Mouse (Mus musculus): ENCODE results near the gene Prrc2b. TPM values are rescaled to one million over a fixed set of nuclear protein-coding genes. Genes with fewer than 3 reads are reported as not detected.

The Prrc2b gene
- total RNA-seq (2021): 100 to 1,000 TPM; 248 to 275 TPM

DNA sequence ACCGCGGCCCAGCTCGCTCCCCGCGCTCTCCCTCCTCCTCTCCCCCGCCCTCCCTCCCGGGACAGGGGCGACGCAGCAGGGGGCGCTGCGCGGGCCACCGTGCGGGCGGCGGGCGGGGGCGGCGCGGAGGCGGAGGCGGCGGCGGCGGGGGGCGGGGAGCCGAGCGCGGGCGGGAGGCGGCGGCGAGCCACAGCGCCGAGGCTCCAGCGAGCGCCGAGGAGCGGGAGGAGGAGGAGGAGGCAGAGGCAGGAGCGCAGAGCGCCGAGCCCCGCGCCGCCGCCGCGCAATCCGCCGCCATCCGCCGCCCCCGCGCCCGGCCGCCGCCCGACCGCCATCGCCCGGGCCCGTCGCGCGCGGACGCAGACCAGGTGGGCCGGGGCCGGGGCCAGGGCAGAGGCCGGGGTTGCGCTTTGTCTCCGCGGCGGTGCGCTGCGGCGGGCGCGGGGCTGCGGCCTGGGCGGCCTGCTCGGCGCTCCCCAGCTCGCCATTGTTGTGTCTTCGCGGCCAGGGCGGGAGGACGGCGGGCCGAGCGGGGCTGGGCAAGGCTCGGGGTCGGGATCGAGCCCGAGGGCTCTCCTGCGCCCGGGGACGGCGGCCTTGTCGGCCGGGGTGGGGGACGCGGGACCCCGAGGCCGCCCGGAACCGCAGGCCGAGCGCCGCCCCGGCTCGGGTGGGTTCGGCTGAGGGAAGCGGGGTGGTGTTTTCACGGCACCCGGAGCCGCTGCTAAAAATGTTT, at the start of gene Prrc2b:
Gene Prrc2b, plus strand, starts transcription at position 159 of the 736 bp plus-strand sequence.
- peak in 1 of 2 experiments; percentile 50 for DNase-seq (ENCODE audit: extremely low spot score in 1 of 2, low spot score in 1 of 2)

DNA sequence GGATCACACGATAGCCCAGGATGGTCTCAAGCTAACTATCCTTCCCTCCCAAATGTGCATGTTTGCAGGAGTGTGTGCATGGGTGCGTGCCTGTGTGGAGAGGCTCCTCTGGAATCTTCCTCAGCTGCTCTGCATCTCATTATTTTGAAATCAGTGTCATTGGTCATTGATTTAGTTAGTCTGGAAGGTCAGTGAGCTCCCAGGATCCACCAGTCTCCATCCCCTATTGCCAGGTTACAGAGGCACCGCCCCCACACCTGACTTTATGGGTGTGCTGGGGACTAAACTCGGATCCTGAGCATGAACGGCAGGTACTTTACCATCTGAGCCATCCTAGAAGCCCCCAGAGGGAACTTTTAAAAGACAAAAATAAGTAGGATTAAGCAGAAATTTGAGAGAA, 47.9 kb upstream of the Prrc2b start:
- no peak for DNase-seq (ENCODE audit: extremely low spot score in 1 of 2, low spot score in 1 of 2)

DNA sequence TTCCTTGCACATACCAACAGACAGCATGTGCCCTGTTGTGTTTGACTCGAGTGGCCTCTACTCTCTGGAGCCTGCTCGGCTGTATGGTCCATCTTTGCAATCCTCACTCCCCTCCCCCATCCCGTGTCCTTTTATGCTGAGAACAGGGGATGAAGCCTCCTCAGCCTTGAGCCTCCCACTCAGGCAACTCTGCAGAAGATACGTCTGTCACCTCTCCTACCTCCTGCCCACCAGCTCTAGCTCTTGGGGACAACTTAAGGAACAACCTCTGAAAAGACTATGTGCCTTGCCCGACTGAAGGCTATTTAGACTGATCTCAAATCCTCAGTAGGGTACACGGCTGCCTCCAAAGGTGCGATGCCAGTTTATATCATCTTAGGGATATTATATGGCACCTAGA, 47.3 kb upstream of the Prrc2b start:
- DNase-seq (ENCODE audit: extremely low spot score in 1 of 2, low spot score in 1 of 2): no peak

DNA sequence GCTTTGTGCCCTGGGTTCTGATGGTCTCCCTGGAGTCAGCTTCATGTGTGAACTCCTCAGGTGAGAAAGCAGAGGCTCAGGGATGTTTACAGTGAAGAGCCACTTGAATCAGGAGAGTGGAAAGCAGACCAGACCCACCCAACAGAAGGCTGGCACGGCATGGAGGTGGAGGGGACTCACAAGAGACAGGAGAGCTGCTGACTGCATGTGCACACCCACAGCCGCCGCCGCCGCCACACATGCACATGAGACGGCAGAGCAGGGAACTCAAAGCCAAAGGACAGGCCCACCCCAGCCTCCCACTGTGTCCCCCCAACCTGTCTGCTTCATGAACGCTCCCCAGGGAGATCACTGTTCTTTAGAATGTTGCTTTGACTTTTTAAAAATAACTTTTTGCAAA, 46.8 kb upstream of the Prrc2b start:
- DNase-seq (ENCODE audit: extremely low spot score in 1 of 2, low spot score in 1 of 2): no peak

DNA sequence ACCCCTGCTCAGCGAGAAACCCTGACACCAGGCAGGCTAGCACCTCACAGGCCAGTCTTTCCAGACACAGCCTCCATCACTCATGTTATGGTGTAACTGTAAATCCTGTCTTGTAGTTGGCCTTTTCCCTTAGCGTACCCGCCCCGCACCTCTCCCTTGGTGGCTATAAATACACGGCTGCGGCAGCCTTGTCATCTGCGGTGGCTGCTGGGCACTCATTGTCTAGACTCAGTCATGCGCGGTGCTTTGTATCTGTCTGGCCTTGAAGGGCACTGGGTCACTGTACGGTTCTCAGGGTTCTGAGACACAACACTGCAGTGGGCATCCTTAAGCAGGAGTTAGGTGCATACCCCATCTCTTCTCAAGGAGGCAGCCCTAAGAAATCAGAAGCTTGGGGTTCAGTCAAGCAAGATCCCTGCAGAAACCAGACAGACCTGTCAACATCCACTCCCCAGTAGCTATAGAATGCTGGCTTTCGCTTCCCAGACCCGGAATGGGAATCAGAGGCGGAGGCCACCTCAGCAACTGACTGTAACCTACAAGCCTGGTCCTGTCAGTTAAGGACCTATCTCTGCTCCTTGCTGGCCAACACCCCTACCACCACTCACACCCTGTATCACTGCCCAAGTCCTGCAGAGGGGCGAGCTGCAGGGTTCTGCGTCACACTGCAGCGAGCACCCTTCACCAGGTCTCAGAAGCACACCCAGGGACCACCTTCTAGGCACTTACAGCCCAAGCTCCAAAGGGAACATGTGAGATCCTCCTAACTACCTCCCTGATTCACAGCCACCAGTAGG, 45.6 kb upstream of the Prrc2b start:
- no peak for DNase-seq (ENCODE audit: extremely low spot score in 1 of 2, low spot score in 1 of 2)

DNA sequence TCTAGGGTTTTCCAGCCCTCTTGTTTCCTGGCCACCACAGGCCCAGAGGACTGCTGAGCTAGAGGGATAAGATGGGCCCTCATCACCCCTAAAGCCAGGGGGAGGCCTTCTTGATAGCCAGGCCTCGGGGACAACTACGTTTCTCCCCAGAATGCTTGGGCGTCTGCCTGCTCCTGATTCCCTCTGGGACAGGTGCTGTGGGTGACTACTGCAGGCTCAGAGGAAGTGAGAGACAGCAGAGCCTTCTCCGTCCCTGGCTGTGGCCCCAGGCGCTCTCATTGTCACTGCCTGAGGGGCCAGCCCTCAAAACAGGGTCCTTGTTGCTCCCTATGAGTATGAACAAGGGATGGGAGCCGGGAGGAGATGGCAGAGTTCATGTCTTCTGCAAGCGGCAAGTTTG, 45.0 kb upstream of the Prrc2b start:
- DNase-seq (ENCODE audit: extremely low spot score in 1 of 2, low spot score in 1 of 2): no peak

DNA sequence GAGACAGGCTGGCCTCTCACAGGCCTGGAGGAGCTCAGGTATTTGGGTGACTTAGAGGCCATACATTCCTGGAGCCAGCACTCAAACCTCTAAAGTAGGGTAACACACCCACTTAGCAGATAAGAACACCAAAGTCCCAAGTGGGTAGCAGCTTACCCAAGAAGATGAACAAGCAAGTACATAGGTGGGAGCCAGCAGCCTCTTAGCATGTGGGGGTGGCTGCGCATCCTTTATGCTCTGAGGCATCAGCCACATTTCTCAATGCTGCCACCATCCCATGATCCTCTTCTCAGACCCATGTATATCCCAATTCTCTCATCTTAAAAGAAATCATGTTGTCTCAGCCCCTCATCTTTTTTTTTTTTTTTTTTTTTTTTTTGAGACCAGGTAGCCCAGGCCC, 39.6 kb upstream of the Prrc2b start:
- no peak for DNase-seq (ENCODE audit: extremely low spot score in 1 of 2, low spot score in 1 of 2)

DNA sequence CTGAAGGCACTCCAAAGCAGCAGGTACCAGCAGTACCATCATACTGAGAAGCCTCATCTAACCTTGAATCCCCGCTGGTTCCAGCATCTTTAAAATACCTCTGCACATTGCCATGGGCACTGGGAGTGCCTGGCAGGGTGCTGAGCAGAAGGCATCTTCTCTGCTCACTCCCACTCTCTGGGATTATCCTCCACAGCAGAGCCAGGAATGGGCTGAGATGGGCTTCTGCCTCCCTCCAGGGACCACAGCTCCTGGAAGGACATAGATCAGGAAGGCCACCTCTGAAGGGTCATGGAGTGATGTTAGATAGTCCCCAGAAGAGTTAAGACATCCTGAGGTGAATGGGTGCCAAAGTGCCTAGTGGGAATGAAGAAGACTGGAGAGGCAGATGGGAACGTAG, 38.3 kb upstream of the Prrc2b start:
- no peak for DNase-seq (ENCODE audit: extremely low spot score in 1 of 2, low spot score in 1 of 2)

DNA sequence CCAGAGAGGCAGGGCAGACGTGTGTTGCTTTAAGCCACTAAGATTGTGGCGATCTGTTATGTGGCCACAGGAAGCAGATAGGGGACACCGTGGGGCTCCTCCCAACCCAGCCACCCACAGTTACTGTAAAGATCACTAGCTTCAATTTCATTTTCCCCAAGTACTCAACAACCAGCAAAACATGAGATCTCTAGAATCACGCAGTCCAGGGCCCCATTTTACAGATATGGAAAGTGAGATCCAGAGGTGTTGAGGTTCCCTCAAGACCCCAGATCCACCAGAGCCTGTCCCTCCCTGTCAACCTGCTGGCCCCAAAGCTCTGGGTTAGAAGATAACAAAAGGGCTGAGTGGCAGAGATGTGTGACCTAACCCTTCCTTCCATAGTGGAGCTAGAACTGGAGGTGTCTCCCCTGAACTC, 35.0 kb upstream of the Prrc2b start:
- DNase-seq (ENCODE audit: extremely low spot score in 1 of 2, low spot score in 1 of 2): no peak

DNA sequence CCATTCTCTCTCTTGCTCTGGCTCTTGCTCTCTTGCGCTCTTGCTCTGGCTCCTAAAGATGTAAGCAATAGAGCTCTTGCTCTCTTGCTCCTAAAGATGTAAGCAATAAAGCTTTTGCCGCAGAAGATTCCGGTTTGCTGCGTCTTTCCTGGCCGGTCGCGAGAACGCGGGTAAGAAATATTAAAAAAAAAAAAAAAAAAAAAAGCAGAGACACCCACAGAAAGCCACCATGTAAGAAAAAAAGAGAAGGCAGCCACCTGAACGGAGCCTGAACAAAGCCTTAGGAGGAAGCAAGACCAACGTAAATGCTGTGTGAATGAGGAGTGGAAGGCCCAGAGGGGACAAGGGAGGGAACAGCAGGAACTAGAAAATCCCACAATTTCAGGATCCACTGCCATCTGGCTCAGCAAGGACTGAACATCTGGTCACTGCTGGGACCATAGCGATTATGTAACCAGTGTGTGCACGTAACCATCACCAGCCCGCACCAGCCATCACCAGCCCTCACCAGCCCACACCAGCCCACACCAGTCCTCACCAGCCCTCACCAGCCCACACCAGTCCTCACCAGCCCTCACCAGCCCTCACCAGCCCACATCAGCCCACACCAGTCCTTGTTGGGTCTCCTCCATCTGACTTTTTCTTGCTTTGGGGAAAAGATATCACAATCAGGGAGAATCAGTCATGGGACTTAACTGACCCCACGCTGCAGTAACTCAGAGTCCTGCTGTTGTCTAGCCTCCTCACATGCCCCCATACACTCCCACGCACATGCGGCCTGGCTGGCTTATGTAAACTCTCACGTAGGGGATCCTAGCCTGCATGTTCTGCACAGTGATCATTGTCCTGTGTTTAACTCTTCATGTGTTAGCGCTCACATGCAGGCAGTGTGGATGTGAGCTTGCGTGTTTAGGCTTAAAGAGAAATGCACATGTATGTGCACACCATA, 30.8 kb upstream of the Prrc2b start:
- DNase-seq (ENCODE audit: extremely low spot score in 1 of 2, low spot score in 1 of 2): no peak

DNA sequence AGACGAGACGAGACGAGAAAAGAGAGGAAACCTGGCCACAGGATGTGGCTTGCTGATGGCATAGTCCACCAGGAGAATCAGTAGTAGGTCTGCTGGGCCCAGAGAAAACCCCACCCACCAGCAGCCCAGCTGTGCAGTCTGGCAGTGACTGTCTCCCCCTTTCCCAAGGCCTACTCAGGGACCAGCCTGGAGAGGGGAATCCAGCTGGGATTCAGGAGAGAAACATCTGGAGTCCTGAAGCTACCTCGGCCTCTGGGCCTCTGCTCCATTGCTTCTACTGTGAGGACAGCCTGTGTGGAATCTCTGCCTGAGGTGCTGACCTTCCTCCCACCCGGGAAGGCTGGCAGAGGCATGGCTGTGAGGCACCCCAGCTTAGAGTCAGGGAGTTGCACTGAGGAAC, 29.7 kb upstream of the Prrc2b start:
- DNase-seq (ENCODE audit: extremely low spot score in 1 of 2, low spot score in 1 of 2): no peak

DNA sequence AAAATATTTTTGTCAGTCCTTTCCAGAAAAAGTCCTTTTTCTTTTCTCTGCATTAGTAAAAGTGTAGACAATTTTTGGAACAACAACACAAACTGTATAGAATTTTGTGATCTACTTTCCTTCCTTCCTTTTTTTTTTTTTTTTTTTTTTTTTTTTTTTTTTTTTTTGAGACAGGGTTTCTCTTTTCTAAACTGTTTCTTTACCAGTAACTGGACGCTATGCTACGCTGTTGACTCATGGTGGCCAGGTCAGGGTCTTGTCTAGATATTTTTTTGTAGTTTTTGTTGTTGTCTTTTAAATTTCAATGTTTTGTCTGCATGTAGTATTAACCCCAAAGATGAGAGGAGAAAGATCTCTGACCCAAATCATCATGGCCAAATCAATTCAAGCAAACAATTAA, 29.1 kb upstream of the Prrc2b start:
- no peak for DNase-seq (ENCODE audit: extremely low spot score in 1 of 2, low spot score in 1 of 2)

DNA sequence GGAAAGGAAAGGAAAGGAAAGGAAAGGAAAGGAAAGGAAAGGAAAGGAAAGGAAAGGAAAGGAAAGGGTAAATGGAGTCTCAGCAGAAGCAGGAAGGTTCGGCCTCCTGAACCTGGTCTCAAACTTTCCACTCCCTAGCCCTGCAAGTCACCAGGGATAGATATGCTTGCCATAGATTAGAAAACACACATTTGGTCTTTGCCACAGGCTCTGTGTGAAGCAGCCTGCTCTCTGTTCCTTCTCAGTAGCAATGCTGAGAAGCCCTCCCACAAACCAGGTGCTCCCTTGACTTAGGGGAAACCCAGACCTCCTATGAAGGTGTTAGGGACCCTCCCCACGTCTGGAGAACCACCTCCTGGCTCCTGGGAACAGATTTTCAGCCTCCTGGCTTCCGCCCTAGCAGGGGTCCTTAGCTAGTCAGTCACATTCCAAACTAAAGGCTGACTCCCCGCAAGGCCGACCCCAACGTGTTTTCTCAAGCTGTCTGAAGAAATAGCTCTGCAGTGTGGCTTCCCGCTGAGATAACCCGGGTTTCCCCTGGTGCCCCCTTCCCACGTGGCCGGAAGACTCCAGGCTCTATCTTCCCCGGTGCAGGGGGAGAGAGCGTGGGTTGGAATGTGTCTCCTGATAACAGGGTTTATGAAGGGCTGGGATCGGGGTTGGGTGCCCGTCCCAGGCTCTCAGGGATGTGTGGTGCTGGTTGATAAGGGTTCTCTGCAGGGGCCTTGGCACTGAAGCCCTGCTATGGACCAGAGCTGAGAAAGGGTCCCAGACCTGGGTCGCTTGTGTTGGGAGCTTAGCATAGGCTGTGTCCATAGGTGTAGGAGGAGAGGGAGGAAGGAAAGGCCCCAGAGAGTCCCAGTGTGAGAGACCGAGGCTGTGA, 23.0 kb upstream of the Prrc2b start:
- DNase-seq (ENCODE audit: extremely low spot score in 1 of 2, low spot score in 1 of 2): no peak

DNA sequence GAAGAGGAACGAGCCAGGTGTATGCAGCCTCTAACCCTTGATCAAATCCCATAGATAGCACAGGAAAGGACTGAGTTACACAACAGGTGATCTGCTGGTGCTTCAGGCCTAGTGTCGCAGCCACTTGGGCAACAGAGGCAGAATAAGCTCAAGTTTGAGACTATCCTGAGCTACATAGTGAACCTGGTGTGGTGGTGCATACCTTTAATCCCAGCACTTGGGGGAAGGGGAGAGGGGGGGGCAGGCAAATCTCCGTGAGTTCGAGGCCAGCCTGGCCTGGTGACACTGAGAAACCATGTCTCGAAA, 22.4 kb upstream of the Prrc2b start:
- DNase-seq (ENCODE audit: extremely low spot score in 1 of 2, low spot score in 1 of 2): no peak

DNA sequence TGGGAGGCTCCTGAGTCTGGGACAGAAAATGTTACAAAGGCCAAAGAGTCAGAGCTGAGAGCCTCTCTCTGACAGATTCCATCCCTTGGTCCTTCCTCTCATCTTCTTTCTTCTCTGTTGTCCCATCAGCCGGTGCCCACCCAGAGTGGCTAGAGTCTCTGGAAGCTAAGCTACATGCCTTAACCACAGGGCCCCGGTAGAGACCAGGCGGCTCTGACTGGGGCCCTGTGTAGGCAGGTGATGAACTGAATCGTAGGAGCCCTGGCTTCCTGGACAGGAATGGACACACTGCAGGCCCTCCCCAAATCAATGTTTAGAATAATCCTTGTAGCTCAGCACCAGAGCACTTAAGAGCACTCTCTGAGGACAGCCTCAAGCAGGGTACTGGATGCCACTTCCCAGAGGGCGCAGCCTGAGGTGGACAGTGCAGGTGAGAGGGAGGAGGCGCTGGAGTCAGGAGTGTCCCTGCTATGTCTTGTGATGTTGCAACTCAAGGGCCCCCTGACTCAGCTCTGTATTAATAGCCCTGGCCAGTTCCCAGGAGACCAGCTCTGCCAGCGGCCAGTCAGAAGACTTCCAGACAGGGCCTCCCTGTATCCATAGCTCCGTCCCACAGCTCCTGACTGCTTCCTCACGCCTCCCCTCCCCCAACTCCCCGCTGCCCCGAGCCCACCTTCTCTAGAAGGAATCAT, 21.4 kb upstream of the Prrc2b start:
- no peak for DNase-seq (ENCODE audit: extremely low spot score in 1 of 2, low spot score in 1 of 2)

DNA sequence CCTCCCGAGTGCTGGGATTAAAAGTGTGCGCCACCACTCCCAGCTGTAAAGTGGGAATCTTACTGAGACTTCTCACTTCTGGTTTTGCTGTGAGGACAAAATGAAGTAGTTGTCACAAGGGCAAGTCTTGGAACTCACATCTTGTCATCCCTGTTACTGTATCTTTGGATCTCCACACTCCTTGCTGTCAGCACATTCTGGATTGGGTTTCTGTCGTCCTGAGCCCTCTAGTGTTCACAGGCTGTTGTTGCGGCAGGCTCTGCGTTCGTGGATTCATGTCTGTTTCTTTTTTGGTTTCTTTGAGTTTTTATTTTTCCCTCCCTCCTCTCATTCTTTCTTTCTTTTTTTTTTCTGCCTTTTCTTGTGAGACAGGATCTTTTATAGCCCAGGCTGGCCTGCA, 20.4 kb upstream of the Prrc2b start:
- peak in 1 of 2 experiments; percentile 54 for DNase-seq (ENCODE audit: extremely low spot score in 1 of 2, low spot score in 1 of 2)

DNA sequence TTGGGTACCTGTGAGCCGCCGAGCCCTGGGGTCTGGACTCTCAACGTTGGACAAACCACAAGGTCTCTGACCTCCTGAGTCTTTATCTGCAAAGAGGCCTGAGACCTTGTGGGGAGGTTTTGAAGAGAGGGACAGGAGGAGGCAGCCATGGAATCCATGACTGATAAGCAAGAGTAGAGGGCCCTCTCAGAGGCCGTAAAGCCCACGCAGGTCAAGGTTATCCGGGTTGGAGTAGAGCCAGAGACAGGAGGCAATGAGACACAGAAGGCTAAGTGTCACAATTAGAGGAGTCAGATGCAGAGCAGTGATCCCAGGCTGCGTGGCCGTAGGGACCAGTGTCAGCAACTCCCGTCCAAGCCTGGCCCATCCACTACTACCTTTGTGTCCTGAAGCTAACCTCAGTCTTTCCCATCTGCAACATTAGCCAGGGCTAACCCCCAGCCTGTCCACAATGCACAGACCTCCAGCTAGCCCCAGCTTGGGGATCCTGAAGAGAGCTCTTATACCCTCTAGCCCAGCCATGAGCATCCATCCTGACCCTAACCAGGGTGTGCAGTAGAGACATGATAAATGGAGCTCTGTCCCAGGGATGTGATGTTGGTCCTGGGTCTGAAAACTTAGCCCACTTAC, 19.6 kb upstream of the Prrc2b start:
- no peak for DNase-seq (ENCODE audit: extremely low spot score in 1 of 2, low spot score in 1 of 2)

DNA sequence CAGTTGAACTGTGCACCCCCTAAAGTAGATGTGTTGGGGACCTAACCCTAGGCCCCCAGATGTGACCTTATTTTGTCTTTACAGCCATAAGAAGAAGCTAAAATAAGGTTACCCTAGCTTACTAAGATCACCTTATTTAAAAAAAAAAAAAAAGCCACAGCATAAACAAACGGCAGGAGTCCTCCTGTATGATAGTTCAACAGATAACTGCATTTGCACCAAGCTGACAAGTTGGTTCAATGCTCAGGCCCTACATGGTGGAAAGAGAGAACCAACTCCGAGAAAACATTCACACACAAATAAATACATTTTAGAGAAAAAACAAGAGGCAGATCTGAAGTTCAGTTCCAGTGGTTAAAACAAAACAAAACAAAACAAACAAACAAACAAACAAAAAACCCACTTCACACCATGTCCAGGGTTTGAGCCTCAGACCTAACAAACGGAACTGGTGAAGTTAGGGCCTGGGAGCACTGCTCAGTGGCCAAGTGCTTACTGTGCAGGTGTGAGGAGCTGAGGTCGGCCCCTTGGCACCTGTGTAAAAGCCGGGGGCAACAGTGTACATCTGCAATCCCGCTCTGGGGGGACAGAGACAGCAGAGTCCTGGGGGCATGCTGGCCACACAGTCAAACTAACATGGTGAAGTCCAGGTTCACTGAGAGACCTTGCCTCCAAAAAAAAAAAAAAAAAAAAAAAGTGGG, 18.9 kb upstream of the Prrc2b start:
- no peak for DNase-seq (ENCODE audit: extremely low spot score in 1 of 2, low spot score in 1 of 2)
